Mouse (Mus musculus): ENCODE measurements around the gene Prkra.

DNA sequence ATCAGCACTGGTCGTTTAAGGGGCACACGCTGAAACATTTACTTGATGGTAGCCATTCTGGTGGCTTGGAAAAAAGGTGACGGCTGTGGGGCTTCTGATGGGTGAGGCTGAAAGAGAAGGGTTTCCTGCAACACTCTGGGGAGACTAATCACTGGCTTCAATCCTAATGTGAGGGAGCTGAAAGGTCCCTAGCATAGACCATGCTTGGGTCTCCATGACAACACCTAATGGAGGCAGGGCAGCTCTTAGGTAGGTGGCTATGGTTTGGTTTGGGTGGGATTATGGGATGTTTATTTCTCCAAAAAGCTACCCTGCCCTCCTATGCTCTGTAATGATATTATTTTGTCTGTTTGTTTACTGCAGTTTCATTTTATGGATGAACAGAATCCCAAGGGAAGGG is 7.6 kb upstream of the Prkra start:
- TF ChIP-seq POLR2A (IDR thresholded peaks at IDR 0.05; ENCODE audit: low read depth, low read length) (no peak), CTCF (IDR thresholded peaks at IDR 0.05; ENCODE audit: borderline replicate concordance, insufficient read depth, low read length) (no peak)

Measured in embryonic fibroblast, embryonic 13.5 days (primary cell).